Mouse (Mus musculus): ENCODE measurements around the gene Mapkap1.

DNA sequence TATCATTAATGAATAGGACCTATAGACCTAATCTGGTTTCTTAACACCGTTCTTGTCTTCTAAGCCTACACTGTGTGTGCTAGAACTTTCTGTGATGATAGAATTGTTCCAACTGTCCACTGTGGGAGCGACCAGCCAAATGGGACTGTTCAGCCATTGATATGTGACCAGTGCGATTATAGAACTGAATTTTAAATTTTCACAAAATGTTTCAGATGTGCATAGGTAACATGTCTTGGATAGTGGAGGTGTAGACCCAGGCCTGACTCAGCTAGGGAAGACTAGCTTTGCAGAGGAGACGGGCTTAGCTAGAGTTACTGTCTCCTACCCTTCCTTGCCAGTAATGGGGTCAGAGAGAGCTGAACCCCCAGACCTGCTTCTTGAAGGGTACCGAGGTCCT, 62.8 kb downstream of the Mapkap1 start:
- no peak for TF ChIP-seq CTCF (IDR thresholded peaks at IDR 0.05; ENCODE audit: low read depth)
- TF ChIP-seq EP300 (IDR thresholded peaks at IDR 0.05; ENCODE audit: low read depth) = no peak

Measured in liver, embryonic 14.5 days (tissue).